Mouse (Mus musculus): Measurements from ENCODE around the gene Ehbp1. TPM values are rescaled to one million over a fixed set of nuclear protein-coding genes. Genes with fewer than 3 reads are reported as not detected.
A peak's percentile ranks its signal among the peaks of the same experiment; 100 is the strongest.

The Ehbp1 gene
- polyA plus RNA-seq, 1 experiment from 2014 or later, result 12.2 TPM

- Histone ChIP-seq H3K27ac (ENCODE audit: low read depth) (no peak overlapping the region), H3K9me3 (ENCODE audit: control insufficient read depth, low read length) (no peaks in the 10 kb centered on the region), H3K36me3 (ENCODE audit: control insufficient read depth, insufficient read depth, low read length) (0 out of 2 replicates have a peak, but pooled peaks cover 3% of the 10 kb centered on the region), H3K4me3 (ENCODE audit: low read depth, low read length) (no peak overlapping the region), H3K27me3 (replicated peaks; ENCODE audit: control insufficient read depth, insufficient read depth, low read length) (no peaks in the 10 kb centered on the region), H3K4me1 (replicated peaks; ENCODE audit: control insufficient read depth, insufficient read depth, low read length) (no peaks in the 10 kb centered on the region), H3K9ac (ENCODE audit: low read length) (no peak overlapping the region), H3K4me2 (ENCODE audit: low read length) (no peak overlapping the region)
- DNase-seq (ENCODE audit: low spot score) (no peak), ATAC-seq (replicated peaks; ENCODE audit: low FRiP score, low TSS enrichment, low read depth) (no peak)
- WGBS, result 76% methylated on average over 7 of the region's 7 CpGs
Measured at GRCm38 (mm10) chr11:22050864-22051263, 291.2 kb downstream of the Ehbp1 start.

GRCm38 (mm10) chr11:22039854-22040426 lies 302.2 kb downstream of the Ehbp1 start:
- ATAC-seq (replicated peaks; ENCODE audit: low FRiP score, low TSS enrichment, low read depth) (no peak), DNase-seq (ENCODE audit: low spot score) (no peak)
- no peaks in the 10 kb centered on the region for H3K9me3 ChIP-seq (ENCODE audit: control insufficient read depth, low read length)
- H3K36me3 ChIP-seq (ENCODE audit: control insufficient read depth, insufficient read depth, low read length), result no peaks in the 10 kb centered on the region
- H3K27me3 ChIP-seq (replicated peaks; ENCODE audit: control insufficient read depth, insufficient read depth, low read length), result no peaks in the 10 kb centered on the region
- no peak overlapping the region for H3K4me2 ChIP-seq (ENCODE audit: low read length)
- H3K27ac ChIP-seq (ENCODE audit: low read depth), result no peak overlapping the region
- H3K4me1 ChIP-seq (replicated peaks; ENCODE audit: control insufficient read depth, insufficient read depth, low read length), result no peaks in the 10 kb centered on the region
- 83% methylated on average over 6 of the region's 6 CpGs for WGBS
- H3K4me3 ChIP-seq (ENCODE audit: low read depth, low read length), result no peak overlapping the region
- H3K9ac ChIP-seq (ENCODE audit: low read length), result no peak overlapping the region

GRCm38 (mm10) chr11:22034564-22035105 lies 307.5 kb downstream of the Ehbp1 start:
- Histone ChIP-seq H3K4me2 (ENCODE audit: low read length) (no peak overlapping the region), H3K4me1 (replicated peaks; ENCODE audit: control insufficient read depth, insufficient read depth, low read length) (no peaks in the 10 kb centered on the region), H3K27me3 (replicated peaks; ENCODE audit: control insufficient read depth, insufficient read depth, low read length) (no peaks in the 10 kb centered on the region), H3K27ac (ENCODE audit: low read depth) (no peak overlapping the region), H3K36me3 (ENCODE audit: control insufficient read depth, insufficient read depth, low read length) (no peaks in the 10 kb centered on the region), H3K9me3 (ENCODE audit: control insufficient read depth, low read length) (no peaks in the 10 kb centered on the region), H3K9ac (ENCODE audit: low read length) (no peak overlapping the region), H3K4me3 (ENCODE audit: low read depth, low read length) (no peak overlapping the region)
- 60% methylated on average over 7 of the region's 7 CpGs for WGBS
- ATAC-seq (replicated peaks; ENCODE audit: low FRiP score, low TSS enrichment, low read depth) (no peak), DNase-seq (ENCODE audit: low spot score) (no peak)

- WGBS, result 92% methylated on average over 3 of the region's 3 CpGs
- H3K9me3 ChIP-seq (ENCODE audit: control insufficient read depth, low read length), result no peaks in the 10 kb centered on the region
Measured at GRCm38 (mm10) chr11:22033582-22033981, 308.5 kb downstream of the Ehbp1 start.

GRCm38 (mm10) chr11:22020602-22021001 lies 321.5 kb downstream of the Ehbp1 start:
- no peaks in the 10 kb centered on the region for H3K36me3 ChIP-seq (ENCODE audit: control insufficient read depth, insufficient read depth, low read length)
- H3K9ac ChIP-seq (ENCODE audit: low read length), result no peak overlapping the region
- H3K27ac ChIP-seq (ENCODE audit: low read depth), result no peak overlapping the region
- no peaks in the 10 kb centered on the region for H3K4me1 ChIP-seq (replicated peaks; ENCODE audit: control insufficient read depth, insufficient read depth, low read length)
- WGBS, result 81% methylated on average over 2 of the region's 2 CpGs
- ATAC-seq (replicated peaks; ENCODE audit: low FRiP score, low TSS enrichment, low read depth) (no peak), DNase-seq (ENCODE audit: low spot score) (no peak)
- no peak overlapping the region for H3K4me2 ChIP-seq (ENCODE audit: low read length)
- H3K9me3 ChIP-seq (ENCODE audit: control insufficient read depth, low read length), result no peaks in the 10 kb centered on the region
- H3K27me3 ChIP-seq (replicated peaks; ENCODE audit: control insufficient read depth, insufficient read depth, low read length), result no peaks in the 10 kb centered on the region
- no peak overlapping the region for H3K4me3 ChIP-seq (ENCODE audit: low read depth, low read length)

More at GRCm38 (mm10) chr11:22033582-22033981, 308.5 kb downstream of the Ehbp1 start:
- no peak overlapping the region for H3K9ac ChIP-seq (ENCODE audit: low read length)
- no peaks in the 10 kb centered on the region for H3K4me1 ChIP-seq (replicated peaks; ENCODE audit: control insufficient read depth, insufficient read depth, low read length)
- H3K27ac ChIP-seq (ENCODE audit: low read depth), result no peak overlapping the region
- no peak for ATAC-seq (replicated peaks; ENCODE audit: low FRiP score, low TSS enrichment, low read depth)
- H3K36me3 ChIP-seq (ENCODE audit: control insufficient read depth, insufficient read depth, low read length), result no peaks in the 10 kb centered on the region
- H3K4me2 ChIP-seq (ENCODE audit: low read length), result no peak overlapping the region
- no peaks in the 10 kb centered on the region for H3K27me3 ChIP-seq (replicated peaks; ENCODE audit: control insufficient read depth, insufficient read depth, low read length)
- DNase-seq (ENCODE audit: low spot score), result no peak
- H3K4me3 ChIP-seq (ENCODE audit: low read depth, low read length), result no peak overlapping the region

GRCm38 (mm10) chr11:22017444-22017843 lies 324.6 kb downstream of the Ehbp1 start:
- Histone ChIP-seq H3K9ac (ENCODE audit: low read length) (no peak overlapping the region), H3K36me3 (ENCODE audit: control insufficient read depth, insufficient read depth, low read length) (no peaks in the 10 kb centered on the region), H3K27me3 (replicated peaks; ENCODE audit: control insufficient read depth, insufficient read depth, low read length) (no peaks in the 10 kb centered on the region), H3K27ac (ENCODE audit: low read depth) (no peak overlapping the region), H3K9me3 (ENCODE audit: control insufficient read depth, low read length) (no peaks in the 10 kb centered on the region), H3K4me3 (ENCODE audit: low read depth, low read length) (no peak overlapping the region), H3K4me2 (ENCODE audit: low read length) (no peak overlapping the region), H3K4me1 (replicated peaks; ENCODE audit: control insufficient read depth, insufficient read depth, low read length) (no peaks in the 10 kb centered on the region)
- no peak for DNase-seq (ENCODE audit: low spot score)
- WGBS, result 77% methylated on average over 8 of the region's 8 CpGs
- ATAC-seq (replicated peaks; ENCODE audit: low FRiP score, low TSS enrichment, low read depth), result no peak

- Histone ChIP-seq H3K27ac (ENCODE audit: low read depth) (no peak overlapping the region), H3K9me3 (ENCODE audit: control insufficient read depth, low read length) (no peaks in the 10 kb centered on the region), H3K4me2 (ENCODE audit: low read length) (no peak overlapping the region), H3K27me3 (replicated peaks; ENCODE audit: control insufficient read depth, insufficient read depth, low read length) (no peaks in the 10 kb centered on the region), H3K4me3 (ENCODE audit: low read depth, low read length) (no peak overlapping the region), H3K36me3 (ENCODE audit: control insufficient read depth, insufficient read depth, low read length) (no peaks in the 10 kb centered on the region), H3K4me1 (replicated peaks; ENCODE audit: control insufficient read depth, insufficient read depth, low read length) (no peaks in the 10 kb centered on the region), H3K9ac (ENCODE audit: low read length) (no peak overlapping the region)
- WGBS, result 90% methylated on average over 3 of the region's 3 CpGs
- DNase-seq (ENCODE audit: low spot score), result no peak
- ATAC-seq (replicated peaks; ENCODE audit: low FRiP score, low TSS enrichment, low read depth), result no peak
Measured at GRCm38 (mm10) chr11:22016341-22016740, 325.8 kb downstream of the Ehbp1 start.

- Histone ChIP-seq H3K27me3 (replicated peaks; ENCODE audit: control insufficient read depth, insufficient read depth, low read length) (peaks cover 55% of the 10 kb centered on the region), H3K4me2 (ENCODE audit: low read length) (no peak overlapping the region), H3K9me3 (ENCODE audit: control insufficient read depth, low read length) (no peaks in the 10 kb centered on the region), H3K4me1 (replicated peaks; ENCODE audit: control insufficient read depth, insufficient read depth, low read length) (no peaks in the 10 kb centered on the region), H3K4me3 (ENCODE audit: low read depth, low read length) (no peak overlapping the region), H3K36me3 (ENCODE audit: control insufficient read depth, insufficient read depth, low read length) (no peaks in the 10 kb centered on the region), H3K27ac (ENCODE audit: low read depth) (no peak overlapping the region), H3K9ac (ENCODE audit: low read length) (no peak overlapping the region)
- ATAC-seq (replicated peaks; ENCODE audit: low FRiP score, low TSS enrichment, low read depth), result no peak
- 30% methylated on average over 2 of the region's 2 CpGs for WGBS
- DNase-seq (ENCODE audit: low spot score), result no peak
Measured at GRCm38 (mm10) chr11:22008817-22009216, 333.3 kb downstream of the Ehbp1 start.

GRCm38 (mm10) chr11:22008129-22008596 lies 333.9 kb downstream of the Ehbp1 start:
- Histone ChIP-seq H3K4me1 (replicated peaks; ENCODE audit: control insufficient read depth, insufficient read depth, low read length) (no peaks in the 10 kb centered on the region), H3K27me3 (replicated peaks; ENCODE audit: control insufficient read depth, insufficient read depth, low read length) (peaks cover 61% of the 10 kb centered on the region), H3K9ac (ENCODE audit: low read length) (no peak overlapping the region), H3K36me3 (ENCODE audit: control insufficient read depth, insufficient read depth, low read length) (no peaks in the 10 kb centered on the region), H3K27ac (ENCODE audit: low read depth) (no peak overlapping the region), H3K4me2 (ENCODE audit: low read length) (no peak overlapping the region), H3K9me3 (ENCODE audit: control insufficient read depth, low read length) (no peaks in the 10 kb centered on the region), H3K4me3 (ENCODE audit: low read depth, low read length) (no peak overlapping the region)
- WGBS, result 5% methylated on average over 10 of the region's 10 CpGs
- DNase-seq (ENCODE audit: low spot score) (peak; percentile 54), ATAC-seq (replicated peaks; ENCODE audit: low FRiP score, low TSS enrichment, low read depth) (no peak)

Measured in intestine, embryonic 14.5 days (tissue).